Mouse (Mus musculus): Measurements from ENCODE around the gene Ddah2.
A peak's percentile ranks its signal among the peaks of the same experiment; 100 is the strongest.

GRCm38 (mm10) chr17:35049561-35050016 is 9.2 kb upstream of the Ddah2 start, which contains the start of gene Clic1:
- no peak for TF ChIP-seq CTCF (IDR thresholded peaks at IDR 0.05; ENCODE audit: extremely low read depth, insufficient read depth, insufficient read length, insufficient replicate concordance)
- TF ChIP-seq POLR2A (IDR thresholded peaks at IDR 0.05; ENCODE audit: low read depth, low read length), result peak; percentile 46; the same call in 1 of the 2 replicates

Measured in spleen, adult 2 months (tissue).